Comparison of ENCODE assay signal across 14 mouse cellular contexts in the genomic region with DNA sequence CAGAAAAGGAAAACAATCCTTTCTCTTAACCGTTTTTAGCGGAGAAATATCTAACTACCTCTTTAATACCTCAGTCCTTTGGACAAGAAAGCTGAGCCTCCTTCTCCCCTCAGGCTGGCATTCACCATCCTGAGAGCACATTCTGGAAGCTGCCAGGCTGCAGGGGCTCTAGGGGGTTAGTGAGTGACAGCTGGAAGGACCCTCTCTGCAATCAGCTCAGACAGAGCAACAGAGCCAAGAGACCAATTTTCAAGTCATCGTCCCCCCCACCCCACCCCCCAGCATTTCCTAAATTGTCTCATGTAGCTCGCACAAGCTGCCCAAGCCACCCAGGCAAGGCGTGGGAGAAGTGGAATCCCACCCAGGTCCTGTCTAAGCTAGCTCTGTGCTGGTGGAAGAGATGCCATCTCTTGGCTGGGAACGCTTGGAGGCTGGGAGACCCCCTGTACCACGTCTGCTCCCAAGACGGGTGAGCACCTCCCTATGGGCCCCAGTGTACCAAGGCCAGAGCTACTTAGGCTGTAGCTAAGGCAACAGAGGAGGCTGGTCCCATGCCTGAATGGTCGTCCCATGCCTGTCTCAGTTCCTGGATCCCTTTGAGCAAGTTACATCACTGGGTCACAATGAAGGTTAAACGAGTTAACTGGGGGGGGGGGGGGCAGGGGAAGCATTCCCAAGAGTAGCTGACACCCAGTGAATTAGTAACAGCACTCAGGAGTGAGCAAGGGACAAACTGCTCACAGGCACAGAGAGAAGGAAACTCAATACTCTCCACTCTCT. TPM values are rescaled to one million over a fixed set of nuclear protein-coding genes. Genes with fewer than 3 reads are reported as not detected.
A peak's percentile ranks its signal among the peaks of the same experiment; 100 is the strongest.
DNase-seq lines count a peak whose midpoint lies in the region; ATAC-seq and TF ChIP-seq lines count a peak whose summit lies in the region.
"Had no signal": no experiment of that assay in that cellular context is flagged by ENCODE, and none has a peak within 500 bp of the region (broad histone marks: within the 10 kb centered on the region; RNA-seq: fewer than 3 reads in every experiment).

No protein-coding gene starts in this region.

- H3K4me1 ChIP-seq in hindbrain, embryonic 14.5 days (replicated peaks; ENCODE audit: control insufficient read depth, insufficient read depth, low read length): peaks cover 50% of the 10 kb centered on the region
- H3K4me1 ChIP-seq in neural tube, embryonic 15.5 days: peaks cover 62% of the 10 kb centered on the region

- H3K27me3 ChIP-seq in hindbrain, embryonic 14.5 days (ENCODE audit: control insufficient read depth, insufficient read depth, low read length): no peaks in the 10 kb centered on the region
- H3K27me3 ChIP-seq in neural tube, embryonic 15.5 days (replicated peaks): no peaks in the 10 kb centered on the region
- H3K27me3 ChIP-seq: intestine, embryonic 15.5 days had no signal

- no peak overlapping the region for H3K4me3 ChIP-seq in left cerebral cortex, adult 2 months
- peak overlapping the region; percentile 96 for H3K4me3 ChIP-seq in hindbrain, embryonic 14.5 days (replicated peaks; ENCODE audit: low read length)
- peak overlapping the region; percentile 22 for H3K4me3 ChIP-seq in neural tube, embryonic 15.5 days (replicated peaks)
- H3K4me3 ChIP-seq: erythroblast, embryonic 14.5 days; intestine, embryonic 15.5 days; stomach, embryonic 15.5 days had no signal

- H3K4me2 ChIP-seq in hindbrain, embryonic 14.5 days (replicated peaks): peak overlapping the region; percentile 60
- peak overlapping the region; percentile 76 for H3K4me2 ChIP-seq in neural tube, embryonic 15.5 days
- H3K4me2 ChIP-seq: intestine, embryonic 15.5 days; lung, embryonic 14.5 days; stomach, embryonic 15.5 days had no signal

- no peak for DNase-seq in left cerebral cortex, adult 2 months (ENCODE audit: extremely low spot score in 1 of 2, low spot score in 2 of 2)
- DNase-seq in left cerebral cortex, postnatal 36 days (ENCODE audit: low spot score in 2 of 2): no peak
- no peak for DNase-seq in hindbrain, embryonic 14.5 days (ENCODE audit: low spot score)
- DNase-seq in kidney, postnatal 14 days: peak; percentile 45
- no peak for DNase-seq in ovary, adult 18-20 months (ENCODE audit: low spot score)
- no peak for DNase-seq in left cerebral cortex, adult 8-10 months (ENCODE audit: low spot score in 2 of 2)
- no peak for DNase-seq in embryo, embryonic 11 days
- DNase-seq: adrenal gland, postnatal 14 days; heart, adult 18-20 months had no signal

- intact Hi-C loops in left cerebral cortex, adult 2 months (cut with DNase I): no loop called here
- intact Hi-C loops in left cerebral cortex, postnatal 36 days (cut with DNase I): no loop called here

- peak overlapping the region; percentile 35; the same call in 1 of the 2 replicates for H3K9ac ChIP-seq in hindbrain, embryonic 14.5 days
- H3K9ac ChIP-seq in neural tube, embryonic 15.5 days (replicated peaks): no peak overlapping the region; the same call in 1 of the 2 replicates
- H3K9ac ChIP-seq: intestine, embryonic 15.5 days; lung, embryonic 14.5 days; stomach, embryonic 15.5 days had no signal

- WGBS in hindbrain, embryonic 14.5 days: 24% methylated on average over 10 of the region's 10 CpGs
- WGBS in neural tube, embryonic 15.5 days: 19% methylated on average over 10 of the region's 10 CpGs

- no peaks in the 10 kb centered on the region for H3K9me3 ChIP-seq in hindbrain, embryonic 14.5 days (ENCODE audit: control insufficient read depth, low read length)
- H3K9me3 ChIP-seq in neural tube, embryonic 15.5 days (replicated peaks): no peaks in the 10 kb centered on the region
- H3K9me3 ChIP-seq: intestine, embryonic 15.5 days; stomach, embryonic 15.5 days had no signal

- H3K36me3 ChIP-seq in hindbrain, embryonic 14.5 days (replicated peaks; ENCODE audit: control insufficient read depth, insufficient read depth): no peaks in the 10 kb centered on the region
- no peaks in the 10 kb centered on the region for H3K36me3 ChIP-seq in neural tube, embryonic 15.5 days
- H3K36me3 ChIP-seq: intestine, embryonic 15.5 days; stomach, embryonic 15.5 days had no signal

- peak; percentile 12 for ATAC-seq in hindbrain, embryonic 14.5 days (ENCODE audit: low FRiP score)
- ATAC-seq in neural tube, embryonic 15.5 days (ENCODE audit: low FRiP score): no peak
- ATAC-seq: intestine, embryonic 15.5 days had no signal

- H3K27ac ChIP-seq in left cerebral cortex, adult 2 months: peak overlapping the region; percentile 55
- H3K27ac ChIP-seq in hindbrain, embryonic 14.5 days: peak overlapping the region; percentile 62
- H3K27ac ChIP-seq in neural tube, embryonic 15.5 days (replicated peaks): 0 out of 2 replicates have a peak overlapping the region, but pooled peaks have one; percentile 35
- H3K27ac ChIP-seq: intestine, embryonic 15.5 days; stomach, embryonic 15.5 days had no signal

- TF ChIP-seq CTCF in left cerebral cortex, adult 2 months (IDR thresholded peaks at IDR 0.05): no peak

RNA-seq across cellular contexts. Expression of a gene that starts 2.8 kb away (rescaled TPM):
- 10 to 100 TPM; 28.2 to 29.8 TPM for total RNA-seq in left cerebral cortex, adult 2 months (2021)
- total RNA-seq in left cerebral cortex, postnatal 36 days (2021): 10 to 100 TPM; 30.4 to 43.3 TPM
- polyA plus RNA-seq in hindbrain, embryonic 14.5 days (2014; fragmentation: Nextera tagmentation; extraction: Ambion mirVana): 20.9 and 22.9 TPM in 2 replicates
- polyA plus RNA-seq in neural tube, embryonic 15.5 days (2015; fragmentation: Nextera tagmentation; extraction: Ambion mirVana): 7.9 and 11.0 TPM in 2 replicates
- 10 to 100 TPM; 37.8 to 40.9 (median 39.0) TPM for total RNA-seq in left cerebral cortex, adult 8-10 months (2022)
- polyA plus RNA-seq: erythroblast, embryonic 14.5 days had no signal
